Mouse (Mus musculus): ENCODE results near the gene Ccl27a.
"Not testable (repeated sequence)": the region's sequence is repeated elsewhere in the genome, so short reads cannot be mapped to it uniquely, and the experiment has no call there.

Ccl27a gene

DNA sequence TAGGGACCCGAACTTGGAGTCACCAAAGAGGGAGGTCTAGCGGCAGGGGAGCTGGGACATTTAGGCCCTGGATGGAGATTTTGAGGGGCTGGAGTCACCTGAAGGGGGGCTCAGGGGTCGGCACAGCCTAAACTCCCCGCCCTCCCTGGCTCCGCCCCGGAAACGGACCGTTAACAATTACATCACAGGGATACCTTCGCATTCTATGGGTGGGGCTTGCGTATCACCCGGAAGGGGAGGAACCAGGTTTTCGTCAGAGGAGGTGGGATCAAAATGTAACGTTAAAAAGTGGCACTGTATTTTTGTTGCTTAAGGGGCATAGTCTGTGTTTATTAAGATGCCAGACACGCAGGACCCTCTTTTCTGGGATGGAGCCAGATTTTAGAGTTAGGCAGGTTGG, at the start of gene Ccl27a:
Gene Ccl27a, minus strand, starts transcription at position 246 of the 400 bp plus-strand sequence.
- DNase-seq (ENCODE audit: low spot score in 2 of 2): peak; percentile 68 to 72

DNA sequence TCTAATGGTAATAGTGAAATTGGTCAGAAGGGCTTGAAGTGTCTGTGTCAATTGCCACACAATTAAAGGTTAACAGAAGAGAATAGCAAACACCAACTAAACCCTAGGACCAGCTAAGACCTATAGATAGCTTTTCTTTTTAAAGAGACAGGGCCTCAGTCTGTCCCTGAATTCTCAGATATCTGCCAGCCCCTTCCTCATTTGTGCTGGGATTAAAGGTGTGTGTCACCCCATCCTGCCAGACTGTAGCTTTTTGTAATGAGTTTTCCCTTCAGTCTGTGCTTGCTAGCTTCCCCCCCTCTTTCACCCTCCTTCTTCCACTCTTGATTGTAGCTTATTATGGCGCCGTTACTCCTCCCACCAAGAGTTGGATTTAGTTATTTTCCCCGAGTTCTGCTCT, 9.2 kb upstream of the Ccl27a start:
- not testable (repeated sequence) for DNase-seq (ENCODE audit: low spot score in 2 of 2)

DNA sequence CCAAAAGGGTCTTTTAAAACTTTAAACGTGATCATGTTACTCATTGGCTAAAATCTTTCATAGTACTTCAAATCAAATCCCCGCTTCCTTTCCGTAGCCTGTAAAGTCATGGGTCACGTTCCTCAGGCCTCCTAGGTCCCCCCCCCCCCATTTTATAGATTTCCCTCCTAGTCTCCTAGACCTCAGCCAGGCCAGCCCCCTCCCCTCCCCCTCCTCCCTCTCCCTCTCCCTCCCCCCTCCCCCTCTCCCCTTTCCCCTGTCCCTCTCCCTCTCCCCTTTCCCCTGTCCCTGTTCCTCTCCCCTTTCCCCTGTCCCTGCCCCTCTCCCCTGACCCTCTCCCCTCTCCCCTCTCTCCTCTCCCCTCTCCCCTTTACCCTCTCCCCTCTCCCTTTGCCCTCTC, 8.7 kb upstream of the Ccl27a start:
- DNase-seq (ENCODE audit: low spot score in 2 of 2): not testable (repeated sequence)

DNA sequence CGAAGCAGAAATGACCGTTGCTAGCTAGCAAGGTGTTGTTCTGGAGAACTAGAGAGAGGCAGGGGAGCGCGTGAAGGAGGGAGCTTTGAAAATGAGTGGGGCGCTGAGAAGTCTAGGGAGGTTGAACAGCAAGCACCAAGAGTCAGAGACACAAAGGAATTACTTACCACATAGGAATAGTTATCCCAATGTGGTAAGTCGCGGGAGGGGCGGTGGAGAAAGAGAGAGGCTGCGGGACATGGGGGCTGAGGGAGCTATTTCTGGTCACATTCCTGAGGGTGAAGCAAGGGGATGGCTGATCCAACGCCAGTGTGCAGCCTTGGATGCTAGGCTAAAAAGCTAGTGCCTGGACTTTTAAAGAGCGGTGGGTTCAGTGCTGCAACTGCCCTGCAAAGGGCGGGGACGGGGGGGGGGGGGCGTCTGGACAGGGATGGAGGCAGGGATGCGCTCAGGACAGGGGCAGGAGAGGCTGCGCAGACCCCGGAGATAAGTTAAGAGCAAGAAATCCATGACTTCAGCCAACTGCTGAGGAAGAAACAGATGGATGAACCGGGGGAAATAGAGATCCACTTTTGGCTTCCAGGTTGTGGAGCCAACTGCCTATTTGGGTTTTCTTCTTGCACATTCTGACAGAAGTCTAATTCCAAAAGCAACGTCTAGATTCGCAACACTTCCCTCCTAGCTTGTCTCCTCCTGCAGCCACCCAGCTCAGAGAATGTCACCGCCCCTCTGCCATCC, 7.9 kb upstream of the Ccl27a start:
- DNase-seq (ENCODE audit: low spot score in 2 of 2): not testable (repeated sequence)

DNA sequence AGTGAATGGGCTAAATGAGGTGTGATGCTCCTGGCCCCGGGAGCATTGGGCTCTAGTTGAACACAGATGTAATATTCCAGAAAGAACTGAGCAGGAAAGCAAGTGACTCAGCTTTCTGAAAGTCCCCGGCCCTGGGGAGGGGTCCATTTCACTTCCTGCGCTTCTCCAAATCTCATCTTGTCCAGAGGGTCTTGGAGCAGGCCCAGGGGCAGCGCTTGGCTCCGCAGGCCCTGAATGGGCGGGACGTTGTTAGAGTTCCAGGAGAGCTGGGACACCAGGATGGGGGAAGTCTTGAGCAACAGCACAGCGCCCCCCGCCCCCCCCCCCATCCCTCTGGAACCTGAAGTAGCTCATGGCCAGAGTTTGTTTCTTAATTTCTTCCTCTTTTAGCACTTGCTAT, 7.2 kb upstream of the Ccl27a start:
- not testable (repeated sequence) for DNase-seq (ENCODE audit: low spot score in 2 of 2)

DNA sequence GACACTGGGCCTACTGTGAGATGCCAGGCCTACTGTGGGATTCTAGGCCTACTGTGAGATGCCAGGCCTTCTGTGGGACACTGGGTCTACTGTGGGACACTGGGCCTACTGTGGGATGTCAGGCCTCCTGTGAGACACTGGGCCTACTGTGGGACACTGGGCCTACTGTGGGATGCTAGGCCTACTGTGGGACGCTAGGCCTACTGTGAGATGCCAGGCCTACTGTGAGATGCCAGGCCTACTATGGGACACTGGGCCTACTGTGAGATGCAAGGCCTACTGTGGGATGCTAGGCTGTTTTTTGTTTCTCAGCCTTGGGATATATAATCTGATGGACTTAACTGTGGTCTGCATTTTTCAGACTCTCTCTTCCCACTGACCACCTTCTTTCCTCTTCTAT, 1.8 kb upstream of the Ccl27a start:
- not testable (repeated sequence) for DNase-seq (ENCODE audit: low spot score in 2 of 2)

DNA sequence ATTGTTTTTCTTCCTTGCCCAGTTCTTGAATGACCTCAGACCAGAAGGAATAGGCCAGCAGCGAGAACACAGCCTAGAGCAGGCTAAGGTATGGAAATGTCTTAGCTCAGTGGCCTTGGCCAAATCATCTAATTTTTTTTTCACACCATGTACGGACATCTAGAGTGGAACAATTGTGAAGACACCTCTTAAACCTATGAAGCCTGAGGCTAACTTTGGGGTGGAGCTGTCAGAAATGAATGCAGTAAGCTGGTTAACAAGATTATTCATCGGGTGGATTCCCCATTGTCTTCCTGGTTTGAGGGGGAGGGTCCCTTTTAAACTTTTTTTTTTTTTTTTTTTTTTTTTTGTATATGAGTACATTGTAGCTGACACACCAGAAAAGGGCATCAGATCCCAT, 459 bp upstream of the Ccl27a start:
- not testable (repeated sequence) for DNase-seq (ENCODE audit: low spot score in 2 of 2)

DNA sequence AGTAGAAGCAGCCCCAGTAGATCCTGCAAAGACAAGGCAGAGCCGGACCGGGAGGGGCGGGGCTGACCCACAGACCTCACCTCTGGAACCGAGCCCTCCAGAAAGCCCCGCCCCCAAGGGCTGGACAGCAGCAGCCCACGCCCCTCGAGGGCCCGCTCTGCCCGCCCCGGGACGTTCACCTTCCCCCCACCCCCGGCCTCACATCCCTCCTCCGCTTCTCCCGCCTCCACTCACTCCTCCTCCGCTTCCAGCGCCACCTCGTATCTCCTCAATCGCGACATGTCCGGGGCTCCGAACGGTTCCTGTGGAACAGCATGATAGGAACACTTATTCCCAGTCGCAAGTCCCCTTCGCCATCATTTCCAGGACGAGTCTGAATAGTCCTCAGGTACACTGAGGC, 545 bp downstream of the Ccl27a start:
- DNase-seq (ENCODE audit: low spot score in 2 of 2): not testable (repeated sequence)

DNA sequence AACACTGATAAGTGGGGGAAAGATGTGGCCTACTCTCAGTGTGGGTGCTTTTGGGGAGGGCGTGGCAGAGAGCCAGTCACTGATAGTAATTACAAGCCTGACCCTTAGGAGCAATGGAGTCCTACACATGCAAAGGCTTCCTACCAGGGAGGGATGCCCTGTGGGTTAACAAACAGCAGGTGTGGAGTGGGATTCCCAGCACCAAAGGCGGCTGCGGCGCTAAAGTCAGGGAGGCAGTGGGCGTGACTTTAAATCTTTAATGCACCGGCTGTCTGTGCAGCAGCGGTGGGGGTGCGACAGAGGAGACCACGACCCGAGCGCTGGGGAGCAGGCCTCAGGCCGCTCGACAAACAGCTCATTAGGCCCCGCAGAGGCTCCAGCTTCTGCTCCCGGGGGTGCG, 1.1 kb downstream of the Ccl27a start:
- not testable (repeated sequence) for DNase-seq (ENCODE audit: low spot score in 2 of 2)

DNA sequence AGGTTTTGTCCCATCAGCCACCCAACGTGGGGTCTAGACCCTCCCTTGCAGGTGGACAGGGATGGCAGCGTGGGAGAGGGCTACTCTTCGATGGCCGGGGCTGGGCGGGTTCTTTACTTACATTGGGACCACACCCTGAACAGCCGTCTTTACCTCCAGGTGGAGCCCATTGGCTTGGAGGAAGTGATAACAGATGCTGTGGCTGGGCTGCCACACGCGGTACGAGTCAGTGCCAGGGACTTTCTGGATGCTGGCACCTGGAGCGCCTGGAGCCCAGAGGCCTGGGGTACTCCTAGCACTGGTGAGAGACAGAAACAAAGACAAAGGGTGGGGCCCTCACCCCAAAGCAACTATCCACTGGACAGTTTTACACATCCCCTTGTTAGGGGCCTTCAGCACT, 6.7 kb downstream of the Ccl27a start:
- not testable (repeated sequence) for DNase-seq (ENCODE audit: low spot score in 2 of 2)

DNA sequence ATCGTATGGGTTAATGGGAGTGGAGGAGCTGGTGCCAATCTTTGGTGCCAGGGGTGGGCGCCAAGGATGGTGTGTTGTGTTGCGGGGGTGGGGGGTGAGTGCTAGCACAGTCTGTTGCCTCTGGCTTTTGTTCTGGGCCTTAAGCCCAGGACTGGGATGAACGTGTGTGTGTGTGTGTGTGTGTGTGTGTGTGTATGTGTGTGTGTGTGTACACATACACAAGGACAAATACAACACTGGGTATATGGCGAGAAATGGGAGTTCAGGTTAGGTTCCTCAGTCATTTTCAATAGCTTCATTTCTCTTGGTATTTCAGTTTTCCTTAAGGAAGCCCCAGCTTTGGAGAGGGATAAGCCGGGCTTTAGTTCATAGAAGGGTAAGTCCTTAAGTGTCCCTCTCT, 10.9 kb downstream of the Ccl27a start:
- DNase-seq (ENCODE audit: low spot score in 2 of 2): not testable (repeated sequence)

DNA sequence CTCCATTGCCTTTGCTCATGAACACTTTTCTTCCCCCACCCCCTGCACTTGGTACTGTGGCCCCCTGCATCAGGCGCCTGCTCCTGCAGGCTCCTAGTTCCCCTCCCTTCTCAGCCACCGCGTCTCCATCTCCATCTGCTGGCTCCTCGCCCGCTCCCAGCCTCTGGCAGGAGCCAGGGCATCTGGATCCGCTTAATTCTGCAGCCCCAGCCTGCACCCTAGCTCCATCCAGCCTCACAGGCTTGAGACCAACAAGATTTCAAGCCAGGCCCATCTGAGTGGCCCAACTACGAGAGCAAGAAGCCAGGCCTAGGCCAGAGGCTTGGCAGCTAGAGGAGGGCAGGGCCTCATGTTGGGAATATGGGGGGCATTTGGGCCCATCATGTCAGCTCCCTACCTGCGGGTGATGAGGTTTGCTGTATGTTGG, 11.3 kb downstream of the Ccl27a start:
- DNase-seq (ENCODE audit: low spot score in 2 of 2): not testable (repeated sequence)

DNA sequence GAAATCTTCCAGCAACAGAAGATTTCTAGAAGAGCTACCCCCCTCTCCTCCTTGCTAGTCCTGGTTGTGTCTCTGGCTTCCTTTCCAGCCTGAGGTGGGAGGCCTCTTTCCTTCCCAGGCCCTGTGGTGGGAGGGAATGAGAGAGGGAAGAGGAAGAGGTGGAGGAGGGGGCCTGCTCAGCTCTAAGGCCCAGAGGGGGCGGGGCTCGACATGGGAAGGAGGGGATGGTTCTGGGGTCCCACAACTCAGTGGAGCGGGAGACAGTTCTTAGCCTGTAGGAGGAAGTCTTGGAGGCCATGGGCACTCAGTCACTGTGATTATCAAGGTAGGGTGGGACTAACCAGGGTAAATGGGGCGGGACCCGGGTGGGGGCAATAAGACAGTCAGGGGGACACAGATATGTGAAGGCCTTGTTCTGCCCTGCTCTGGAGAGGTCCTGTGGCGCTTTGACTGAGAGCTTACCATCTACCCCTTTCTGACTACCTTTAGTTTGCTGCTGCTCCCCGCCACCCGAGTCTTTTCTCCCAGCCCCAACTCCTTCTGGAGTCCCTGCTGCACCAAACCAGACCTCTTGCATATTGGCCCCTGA, 11.9 kb downstream of the Ccl27a start:
- DNase-seq (ENCODE audit: low spot score in 2 of 2): no peak

DNA sequence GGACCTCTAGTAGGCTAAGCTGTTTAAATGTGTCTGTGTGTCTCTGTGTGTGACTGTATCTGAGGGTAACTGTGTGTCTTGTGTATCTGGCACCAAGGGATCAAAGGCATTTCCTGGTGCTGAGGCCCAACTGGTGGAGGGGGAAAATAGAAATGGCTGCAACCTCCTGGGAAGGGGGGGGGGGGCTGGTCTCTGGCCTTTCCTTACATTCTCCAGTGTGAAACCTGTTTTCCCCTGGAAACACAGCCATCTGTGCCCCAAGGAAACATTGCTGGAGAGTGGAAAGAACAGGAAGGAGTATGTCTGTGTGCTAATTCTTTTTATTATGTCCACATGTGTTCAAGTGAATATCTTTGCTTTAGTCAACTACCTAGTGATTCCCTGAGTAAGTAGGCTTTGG, 12.4 kb downstream of the Ccl27a start:
- no peak for DNase-seq (ENCODE audit: low spot score in 2 of 2)

DNA sequence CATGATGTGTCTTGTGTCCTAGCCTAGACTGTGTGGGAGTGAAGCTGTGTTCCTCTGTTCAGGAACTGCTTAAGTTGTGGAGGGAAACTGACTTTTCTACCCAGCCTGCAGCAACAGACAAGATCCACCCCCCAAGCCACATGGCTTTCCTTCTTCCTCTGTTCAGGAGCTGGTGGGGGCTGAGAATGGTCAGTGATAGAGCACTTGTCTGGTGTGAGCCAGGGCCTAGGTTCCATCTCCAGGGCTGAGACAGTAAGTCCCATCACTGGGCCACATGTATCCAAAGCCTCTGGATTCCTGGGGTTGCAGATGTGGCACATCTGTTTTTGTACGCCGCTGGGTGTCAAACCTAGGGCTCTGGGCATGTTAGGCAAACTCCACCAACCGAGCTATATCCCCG, 13.1 kb downstream of the Ccl27a start:
- no peak for DNase-seq (ENCODE audit: low spot score in 2 of 2)

DNA sequence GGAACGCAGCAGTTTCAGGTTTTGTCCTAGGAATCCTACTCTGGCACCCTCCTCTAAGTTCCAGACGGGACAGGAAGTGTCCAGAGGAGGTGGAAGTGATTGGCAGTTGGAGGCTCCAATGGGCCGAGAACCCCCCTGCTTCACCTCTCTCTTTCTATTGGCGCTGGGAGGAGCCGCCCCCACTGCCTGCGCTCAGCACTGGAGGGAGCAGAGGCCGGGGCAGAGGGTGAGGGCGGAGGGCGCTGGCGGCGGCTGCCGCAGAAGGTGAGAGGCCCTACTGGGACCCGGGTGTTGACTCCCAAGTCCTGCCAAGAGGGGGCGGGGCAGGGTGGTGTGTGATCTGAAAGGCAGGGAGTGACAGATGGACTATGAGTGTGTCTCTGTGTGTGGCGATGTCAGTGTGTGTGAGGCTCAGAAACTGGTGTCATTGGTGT, 13.7 kb downstream of the Ccl27a start:
- peak; percentile 56 to 72 for DNase-seq (ENCODE audit: low spot score in 2 of 2)

DNA sequence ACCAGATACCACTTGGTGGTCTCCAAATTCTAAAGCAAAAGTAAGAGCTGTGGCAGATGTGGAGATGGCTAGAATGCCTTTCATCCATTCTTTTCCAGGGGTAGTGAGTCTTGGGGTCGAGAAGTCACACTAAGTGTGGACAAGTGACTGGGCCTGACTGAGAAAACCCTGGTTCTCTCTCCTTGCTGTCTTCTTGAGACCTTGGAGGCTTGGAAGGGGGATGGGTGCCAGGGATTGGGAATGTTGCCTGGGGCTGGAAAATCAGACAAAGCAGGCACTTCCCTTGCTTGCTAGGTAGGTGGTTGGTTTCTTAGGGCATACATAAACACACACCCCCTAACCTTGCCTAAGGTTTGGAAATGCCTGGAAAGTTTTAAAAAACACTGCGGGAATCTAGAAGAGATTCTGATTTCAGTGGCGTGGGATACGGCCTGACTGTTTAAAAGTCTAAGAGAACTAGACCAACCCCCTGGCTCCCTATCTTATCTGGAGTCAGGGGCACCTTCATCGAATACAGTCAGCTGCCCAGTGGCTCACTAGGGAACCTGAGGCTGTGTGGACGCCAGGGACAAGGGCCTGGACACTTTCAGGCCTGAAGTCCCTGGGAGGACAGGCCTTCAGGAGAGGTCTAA, 14.3 kb downstream of the Ccl27a start:
- DNase-seq (ENCODE audit: low spot score in 2 of 2): no peak

DNA sequence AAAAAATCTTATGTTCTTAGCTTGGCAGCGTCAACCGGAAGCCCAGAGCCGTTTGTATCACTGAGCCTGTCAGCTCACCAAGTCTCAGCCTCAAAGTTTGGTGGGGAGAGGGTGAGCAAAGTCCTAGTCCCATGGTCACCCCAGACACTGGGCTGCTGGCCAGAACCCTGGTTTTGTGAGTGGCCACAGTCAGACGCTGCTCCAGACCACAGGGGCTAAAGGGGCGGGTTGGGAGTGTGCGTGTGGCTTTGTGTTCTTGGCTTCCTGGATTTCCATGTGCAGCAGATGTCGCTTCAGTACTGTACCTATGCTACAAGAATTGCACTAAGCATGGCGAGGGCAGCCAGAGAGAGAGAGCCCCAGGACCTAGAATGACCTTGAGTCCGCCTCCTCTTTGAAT, 14.8 kb downstream of the Ccl27a start:
- no peak for DNase-seq (ENCODE audit: low spot score in 2 of 2)

DNA sequence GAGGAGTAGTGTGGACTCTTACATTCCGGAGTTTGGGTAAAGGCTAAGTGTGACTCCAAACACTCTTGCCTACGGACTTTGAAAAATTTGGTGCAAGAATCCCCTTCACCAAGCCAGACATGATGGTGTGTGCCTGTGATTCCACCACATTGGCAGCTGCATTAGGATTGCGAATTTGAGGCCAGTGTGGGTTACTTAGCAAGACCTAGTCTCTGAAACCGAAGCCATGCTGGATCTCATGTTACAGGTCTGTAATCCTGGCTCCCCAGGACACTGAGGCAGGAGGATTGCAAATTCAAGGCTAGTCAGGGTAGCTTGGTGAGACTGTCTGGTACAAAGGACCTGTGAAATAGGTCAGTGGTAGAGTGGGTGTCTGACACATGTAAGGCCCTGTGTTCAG, 15.3 kb downstream of the Ccl27a start:
- no peak for DNase-seq (ENCODE audit: low spot score in 2 of 2)

DNA sequence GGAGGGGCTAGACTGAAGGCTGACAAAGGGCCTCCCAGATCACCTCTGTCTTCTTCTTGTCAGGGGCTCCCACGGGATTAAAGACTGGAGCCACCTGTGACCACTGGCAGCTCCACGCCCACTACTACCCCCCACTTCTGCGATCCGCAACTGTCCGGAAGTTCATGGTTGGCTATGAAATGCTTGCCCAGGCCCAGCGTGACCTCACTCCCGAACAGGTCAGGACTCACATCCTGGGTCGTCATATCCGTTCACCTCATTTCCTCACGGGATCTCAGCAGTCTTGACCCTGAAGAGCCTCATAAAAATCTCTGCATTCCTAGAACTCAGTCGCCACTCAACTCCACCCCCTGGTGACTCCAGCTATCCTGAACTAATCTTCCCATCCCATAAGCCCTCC, 16.0 kb downstream of the Ccl27a start:
- no peak for DNase-seq (ENCODE audit: low spot score in 2 of 2)

DNA sequence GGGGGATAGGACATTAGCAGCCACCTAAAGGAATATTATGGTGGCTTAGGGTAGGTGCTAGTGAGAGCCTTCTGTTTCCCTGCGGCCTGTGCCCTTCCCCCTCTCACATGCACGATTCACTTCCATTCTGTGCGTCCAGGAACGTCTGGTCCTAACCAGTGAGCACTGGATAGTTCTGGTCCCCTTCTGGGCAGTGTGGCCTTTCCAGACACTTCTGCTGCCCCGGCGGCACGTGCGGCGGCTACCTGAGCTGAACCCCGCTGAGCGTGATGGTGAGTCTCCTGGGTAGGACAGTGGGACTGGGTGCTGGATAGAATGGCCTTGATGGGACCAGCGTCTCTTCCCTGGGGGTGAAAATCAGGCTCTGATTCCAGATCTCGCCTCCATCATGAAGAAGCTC, 16.7 kb downstream of the Ccl27a start:
- DNase-seq (ENCODE audit: low spot score in 2 of 2): no peak

DNA sequence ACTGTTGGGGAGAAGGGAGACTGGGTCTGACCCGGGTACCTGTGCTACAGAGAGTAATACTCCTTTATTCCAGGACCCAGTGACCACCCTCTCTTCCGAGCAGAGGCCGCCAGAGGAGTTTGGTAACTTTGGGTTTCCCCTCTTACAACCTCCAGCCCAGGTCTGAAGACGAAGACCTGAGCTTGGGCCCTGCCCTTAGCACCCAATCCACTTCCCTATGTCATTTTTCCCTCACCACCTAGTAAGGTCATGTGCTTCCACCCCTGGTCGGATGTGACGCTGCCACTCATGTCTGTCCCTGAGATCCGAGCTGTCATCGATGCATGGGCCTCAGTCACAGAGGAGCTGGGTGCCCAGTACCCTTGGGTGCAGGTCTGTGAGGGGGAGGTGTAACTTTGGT, 17.6 kb downstream of the Ccl27a start:
- no peak for DNase-seq (ENCODE audit: low spot score in 2 of 2)

Data from frontal cortex, postnatal 14 days (tissue).